Mouse (Mus musculus): Measurements from ENCODE around the gene Irf2bpl. TPM values are rescaled to one million over a fixed set of nuclear protein-coding genes. Genes with fewer than 3 reads are reported as not detected.

Gene Irf2bpl
- total and polyA plus RNA-seq, 3 experiments = 8.4 to 18.8 (median 11.0) TPM

DNA sequence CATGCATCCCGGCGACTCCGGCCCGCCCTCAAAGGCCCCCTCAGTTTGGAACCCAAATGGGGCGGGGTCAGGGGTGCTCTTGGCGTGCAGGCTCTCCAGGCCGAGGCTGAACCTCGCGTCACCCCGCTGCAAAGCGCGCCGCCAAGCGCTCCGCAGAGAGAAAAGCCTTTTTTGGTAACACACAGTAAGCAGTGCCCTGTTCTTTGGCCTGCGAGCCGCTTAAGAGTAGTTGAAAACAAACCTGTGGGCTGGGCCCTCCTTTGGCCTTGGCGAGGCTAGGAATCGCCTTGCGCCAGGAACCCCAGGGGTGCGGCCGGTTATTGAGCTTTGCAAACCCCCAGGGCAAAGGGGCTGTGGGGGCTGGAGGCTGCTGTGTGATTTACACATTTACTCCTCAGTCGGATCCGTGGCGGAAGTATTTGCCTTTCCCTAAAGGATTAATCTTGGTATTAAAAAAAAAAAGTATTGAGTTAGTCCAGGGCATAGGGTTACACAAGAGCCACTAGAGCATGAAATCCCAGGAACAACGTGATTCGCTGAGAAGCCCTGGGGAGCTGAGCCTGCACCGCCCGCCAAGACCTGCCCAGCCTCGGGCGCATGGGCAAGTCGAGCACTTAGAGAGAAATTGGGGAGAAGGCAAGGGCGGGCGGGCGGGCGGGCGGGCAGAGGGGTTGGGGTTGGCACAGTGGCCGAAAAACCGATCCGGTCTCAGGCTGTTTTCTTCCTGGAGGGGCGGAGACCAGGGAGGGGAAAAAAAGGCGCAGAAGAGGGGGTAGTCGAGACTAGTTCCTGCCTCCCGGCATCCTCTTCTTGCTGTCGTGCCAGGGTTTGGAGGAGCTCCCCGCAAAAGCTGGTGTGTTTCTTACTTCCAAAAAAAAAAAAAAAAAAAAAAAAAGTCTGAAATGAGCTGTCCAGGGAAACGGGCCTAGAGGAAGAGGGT is 3.8 kb upstream of the Irf2bpl start:
- peaks cover 4% of the 10 kb centered on the region for H3K9me3 ChIP-seq (replicated peaks)
- H3K36me3 ChIP-seq (replicated peaks) = peaks cover under 1% of the 10 kb centered on the region
- ATAC-seq (ENCODE audit: extremely low read depth, insufficient number of reproducible peaks, low FRiP score, poor library complexity, severe bottlenecking) (peak; percentile 41), DNase-seq (ENCODE audit: low spot score) (peak; percentile 84)
- peaks cover 14% of the 10 kb centered on the region for H3K27me3 ChIP-seq (ENCODE audit: insufficient read depth, low read length)
- peaks cover 88% of the 10 kb centered on the region for H3K4me1 ChIP-seq (ENCODE audit: insufficient read depth, low read depth, low read length)
- peak overlapping the region; percentile 68; the same call in 1 of the 2 replicates for H3K4me3 ChIP-seq (ENCODE audit: low read depth, low read length)
- TF ChIP-seq CTCF (IDR thresholded peaks at IDR 0.05; ENCODE audit: low read depth, low read length) = no peak
- no peak for TF ChIP-seq GATA1 (IDR thresholded peaks at IDR 0.05; ENCODE audit: borderline replicate concordance, low read length)
- TF ChIP-seq POLR2AphosphoS5 (IDR thresholded peaks at IDR 0.05; ENCODE audit: insufficient replicate concordance, low read depth, low read length) = no peak
- TF ChIP-seq TAL1 (conservative IDR thresholded peaks at IDR 0.05; ENCODE audit: low read depth, low read length) = no peak

GRCm38 (mm10) chr12:86887381-86888129 is 3.0 kb upstream of the Irf2bpl start:
- H3K27me3 ChIP-seq (ENCODE audit: insufficient read depth, low read length) = peaks cover 22% of the 10 kb centered on the region
- H3K4me3 ChIP-seq (ENCODE audit: low read depth, low read length) = peak overlapping the region; percentile 68; the same call in 1 of the 2 replicates
- H3K36me3 ChIP-seq (replicated peaks) = peaks cover 9% of the 10 kb centered on the region
- ATAC-seq (ENCODE audit: extremely low read depth, insufficient number of reproducible peaks, low FRiP score, poor library complexity, severe bottlenecking) (no peak), DNase-seq (ENCODE audit: low spot score) (no peak)
- peaks cover 87% of the 10 kb centered on the region for H3K4me1 ChIP-seq (ENCODE audit: insufficient read depth, low read depth, low read length)
- TF ChIP-seq POLR2AphosphoS5 (IDR thresholded peaks at IDR 0.05; ENCODE audit: insufficient replicate concordance, low read depth, low read length) (no peak), GATA1 (IDR thresholded peaks at IDR 0.05; ENCODE audit: borderline replicate concordance, low read length) (no peak), CTCF (IDR thresholded peaks at IDR 0.05; ENCODE audit: low read depth, low read length) (no peak), TAL1 (conservative IDR thresholded peaks at IDR 0.05; ENCODE audit: low read depth, low read length) (no peak), GATA2 (IDR thresholded peaks at IDR 0.05; ENCODE audit: borderline replicate concordance, low read depth, low read length) (no peak)
- peaks cover 12% of the 10 kb centered on the region for H3K9me3 ChIP-seq (replicated peaks)

GRCm38 (mm10) chr12:86886446-86886965 is 1.9 kb upstream of the Irf2bpl start:
- H3K9me3 ChIP-seq (replicated peaks) = peaks cover 21% of the 10 kb centered on the region
- no peak for TF ChIP-seq TAL1 (conservative IDR thresholded peaks at IDR 0.05; ENCODE audit: low read depth, low read length)
- TF ChIP-seq CTCF (IDR thresholded peaks at IDR 0.05; ENCODE audit: low read depth, low read length) = no peak
- TF ChIP-seq GATA1 (IDR thresholded peaks at IDR 0.05; ENCODE audit: borderline replicate concordance, low read length) = no peak
- no peak for TF ChIP-seq POLR2AphosphoS5 (IDR thresholded peaks at IDR 0.05; ENCODE audit: insufficient replicate concordance, low read depth, low read length)
- no peak for TF ChIP-seq GATA2 (IDR thresholded peaks at IDR 0.05; ENCODE audit: borderline replicate concordance, low read depth, low read length)
- no peak for ATAC-seq (ENCODE audit: extremely low read depth, insufficient number of reproducible peaks, low FRiP score, poor library complexity, severe bottlenecking)
- no peak for DNase-seq (ENCODE audit: low spot score)
- peaks cover 86% of the 10 kb centered on the region for H3K4me1 ChIP-seq (ENCODE audit: insufficient read depth, low read depth, low read length)
- no peak overlapping the region for H3K4me3 ChIP-seq (ENCODE audit: low read depth, low read length)
- peaks cover 19% of the 10 kb centered on the region for H3K36me3 ChIP-seq (replicated peaks)
- peaks cover 32% of the 10 kb centered on the region for H3K27me3 ChIP-seq (ENCODE audit: insufficient read depth, low read length)

- no peak for DNase-seq (ENCODE audit: low spot score)
- TF ChIP-seq TAL1 (conservative IDR thresholded peaks at IDR 0.05; ENCODE audit: low read depth, low read length) (no peak), GATA1 (IDR thresholded peaks at IDR 0.05; ENCODE audit: borderline replicate concordance, low read length) (no peak), GATA2 (IDR thresholded peaks at IDR 0.05; ENCODE audit: borderline replicate concordance, low read depth, low read length) (no peak), CTCF (IDR thresholded peaks at IDR 0.05; ENCODE audit: low read depth, low read length) (no peak), POLR2AphosphoS5 (IDR thresholded peaks at IDR 0.05; ENCODE audit: insufficient replicate concordance, low read depth, low read length) (no peak)
- peaks cover 21% of the 10 kb centered on the region for H3K9me3 ChIP-seq (replicated peaks)
- H3K4me3 ChIP-seq (ENCODE audit: low read depth, low read length) = no peak overlapping the region; the same call in 1 of the 2 replicates
- peaks cover 19% of the 10 kb centered on the region for H3K36me3 ChIP-seq (replicated peaks)
- H3K4me1 ChIP-seq (ENCODE audit: insufficient read depth, low read depth, low read length) = peaks cover 79% of the 10 kb centered on the region
- H3K27me3 ChIP-seq (ENCODE audit: insufficient read depth, low read length) = peaks cover 32% of the 10 kb centered on the region
- ATAC-seq (ENCODE audit: extremely low read depth, insufficient number of reproducible peaks, low FRiP score, poor library complexity, severe bottlenecking) = no peak
Observed at GRCm38 (mm10) chr12:86885746-86886145, 1.1 kb upstream of the Irf2bpl start.

GRCm38 (mm10) chr12:86885336-86885735 is 738 bp upstream of the Irf2bpl start:
- peaks cover 32% of the 10 kb centered on the region for H3K27me3 ChIP-seq (ENCODE audit: insufficient read depth, low read length)
- ATAC-seq (ENCODE audit: extremely low read depth, insufficient number of reproducible peaks, low FRiP score, poor library complexity, severe bottlenecking) (no peak), DNase-seq (ENCODE audit: low spot score) (no peak)
- H3K9me3 ChIP-seq (replicated peaks) = peaks cover 21% of the 10 kb centered on the region
- peaks cover 19% of the 10 kb centered on the region for H3K36me3 ChIP-seq (replicated peaks)
- peak overlapping the region; percentile 85 for H3K4me3 ChIP-seq (ENCODE audit: low read depth, low read length)
- no peak for TF ChIP-seq GATA1 (IDR thresholded peaks at IDR 0.05; ENCODE audit: borderline replicate concordance, low read length)
- TF ChIP-seq CTCF (IDR thresholded peaks at IDR 0.05; ENCODE audit: low read depth, low read length) = no peak
- TF ChIP-seq TAL1 (conservative IDR thresholded peaks at IDR 0.05; ENCODE audit: low read depth, low read length) = no peak
- TF ChIP-seq POLR2AphosphoS5 (IDR thresholded peaks at IDR 0.05; ENCODE audit: insufficient replicate concordance, low read depth, low read length) = no peak
- TF ChIP-seq GATA2 (IDR thresholded peaks at IDR 0.05; ENCODE audit: borderline replicate concordance, low read depth, low read length) = no peak
- H3K4me1 ChIP-seq (ENCODE audit: insufficient read depth, low read depth, low read length) = peaks cover 75% of the 10 kb centered on the region

All from G1E (cell line).